Mouse (Mus musculus) megakaryocyte, embryonic 14.5 days (primary cell): ENCODE results near the gene Ntng1. TPM values are rescaled to one million over a fixed set of nuclear protein-coding genes. Genes with fewer than 3 reads are reported as not detected.

Experiments
- H3K27me3 ChIP-seq: replicated peaks from 2 replicates; pipeline ENCODE3; 2012; ENCODE audit warnings: inconsistent platforms
- H3K36me3 ChIP-seq: replicated peaks from 2 replicates; pipeline ENCODE3; 2012; ENCODE audit warnings: low read length, inconsistent platforms, mixed read lengths
- H3K4me1 ChIP-seq: 2 replicates; pipeline ENCODE4 v1.6.1; 2012; ENCODE audit warnings: inconsistent platforms
- H3K4me3 ChIP-seq: replicated peaks from 2 replicates; pipeline ENCODE3; 2012; ENCODE audit warnings: moderate library complexity, mild to moderate bottlenecking, inconsistent platforms
- H3K9me3 ChIP-seq: 2 replicates; pipeline ENCODE4 v1.6.1; 2012; ENCODE audit warnings: inconsistent platforms
- FLI1 ChIP-seq: IDR thresholded peaks from 2 replicates; pipeline ENCODE4 v1.6.1; 2012; ENCODE audit warnings: low read length, inconsistent platforms, mixed read lengths
- GATA1 ChIP-seq: IDR thresholded peaks from 3 replicates; pipeline ENCODE4 v1.6.1; 2012; ENCODE audit warnings: mixed read lengths, low read length, inconsistent platforms, borderline replicate concordance
- polyA plus RNA-seq: library from polyadenylated mRNA; stranded (reverse); fragments of >175 nt; gene quantifications from 2 replicates; pipeline ENCODE4 v1.2.3, GENCODE M21; 2012; ENCODE audit warnings: low replicate concordance; ENCODE audit not compliant: insufficient read depth

Ntng1 gene
- polyA plus RNA-seq, 1 experiment = not detected

- TF ChIP-seq GATA1 (no peak), FLI1 (no peak)
- no peaks in the 10 kb centered on the region for H3K4me1 ChIP-seq
- H3K4me3 ChIP-seq = no peak overlapping the region
- H3K27me3 ChIP-seq = no peaks in the 10 kb centered on the region
- H3K9me3 ChIP-seq = no peaks in the 10 kb centered on the region
- H3K36me3 ChIP-seq = no peaks in the 10 kb centered on the region
These were observed 285.5 kb downstream of the Ntng1 start for GRCm38 (mm10) chr3:109858276-109858675.

DNA sequence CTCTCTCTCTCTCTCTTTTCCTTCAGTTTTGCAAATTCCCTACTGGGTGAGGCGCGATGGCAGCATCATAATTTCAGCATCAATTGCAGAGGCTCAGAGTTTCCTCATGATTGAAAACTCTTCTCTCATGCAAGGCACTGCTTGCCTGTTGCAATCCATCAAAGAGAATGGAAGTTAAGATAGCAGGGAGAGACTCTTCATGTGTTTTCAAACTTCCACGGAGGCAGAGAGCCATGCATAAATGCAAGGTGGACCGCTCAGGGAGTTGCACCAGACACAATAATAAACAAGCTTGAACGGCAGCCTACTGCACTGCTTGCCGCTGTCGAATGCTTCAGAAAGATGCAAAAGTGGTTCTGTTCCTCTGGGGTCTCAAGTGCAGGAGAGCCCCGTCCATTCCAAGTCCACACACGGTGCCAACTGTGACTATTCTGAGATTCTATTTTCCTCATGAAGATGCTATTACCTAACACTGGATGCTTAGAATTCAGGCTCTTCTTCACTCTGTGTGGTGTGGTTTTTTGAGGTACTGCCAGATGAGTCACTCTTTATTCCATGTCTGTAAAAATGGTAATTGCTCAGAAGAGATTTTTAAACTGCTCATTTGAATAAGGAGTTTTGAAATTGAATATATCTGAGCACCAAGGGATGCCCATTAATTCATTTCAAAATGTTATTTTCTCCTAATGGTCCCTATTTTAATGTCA, 289.2 kb downstream of the Ntng1 start:
- TF ChIP-seq FLI1 = no peak
- no peak for TF ChIP-seq GATA1
- Histone ChIP-seq H3K9me3 (no peaks in the 10 kb centered on the region), H3K27me3 (no peaks in the 10 kb centered on the region), H3K4me1 (no peaks in the 10 kb centered on the region), H3K4me3 (no peak overlapping the region), H3K36me3 (no peaks in the 10 kb centered on the region)

- Histone ChIP-seq H3K9me3 (no peaks in the 10 kb centered on the region), H3K4me1 (no peaks in the 10 kb centered on the region), H3K36me3 (no peaks in the 10 kb centered on the region), H3K27me3 (no peaks in the 10 kb centered on the region), H3K4me3 (no peak overlapping the region)
- TF ChIP-seq GATA1 = no peak
- TF ChIP-seq FLI1 = no peak
These were observed 297.2 kb downstream of the Ntng1 start for GRCm38 (mm10) chr3:109846660-109847059.

- H3K27me3 ChIP-seq = no peaks in the 10 kb centered on the region
- H3K36me3 ChIP-seq = no peaks in the 10 kb centered on the region
- no peak for TF ChIP-seq FLI1
- TF ChIP-seq GATA1 = no peak
- H3K4me1 ChIP-seq = no peaks in the 10 kb centered on the region
- H3K9me3 ChIP-seq = peaks cover 24% of the 10 kb centered on the region
- no peak overlapping the region for H3K4me3 ChIP-seq
These were observed 318.0 kb downstream of the Ntng1 start for GRCm38 (mm10) chr3:109825806-109826205.

DNA sequence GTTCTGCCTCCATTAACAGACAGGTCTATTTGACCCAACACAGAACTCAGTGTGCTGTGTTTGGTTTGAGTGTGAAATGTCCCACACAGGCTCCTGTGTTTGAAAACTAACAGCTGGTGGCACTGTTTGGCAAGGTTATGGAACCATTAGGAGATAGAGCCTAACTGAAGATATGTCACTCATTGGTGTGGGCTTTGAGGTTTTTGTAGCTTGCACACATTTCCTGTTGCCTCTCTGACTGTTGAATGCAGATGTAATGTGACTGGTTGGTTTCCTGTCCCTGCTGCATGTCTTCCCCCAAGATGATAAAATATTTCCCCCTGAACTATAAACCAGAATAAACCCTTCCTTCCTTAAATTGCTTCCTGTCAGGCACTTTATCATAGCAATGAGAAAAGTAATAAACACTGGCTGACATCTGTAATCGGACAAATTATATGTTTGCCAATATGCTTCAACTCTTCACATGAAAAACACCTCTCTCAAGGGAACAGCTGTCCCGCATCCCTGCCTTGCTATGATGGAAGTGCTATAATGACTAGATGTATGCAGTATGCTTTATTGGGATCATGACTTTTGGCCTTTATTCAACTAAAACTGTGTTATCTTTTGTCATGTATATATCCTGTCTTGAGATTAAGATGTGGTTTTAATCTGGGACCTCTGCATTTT, 320.9 kb downstream of the Ntng1 start:
- H3K4me1 ChIP-seq = no peaks in the 10 kb centered on the region
- no peak for TF ChIP-seq FLI1
- TF ChIP-seq GATA1 = no peak
- H3K4me3 ChIP-seq = no peak overlapping the region
- H3K27me3 ChIP-seq = no peaks in the 10 kb centered on the region
- no peaks in the 10 kb centered on the region for H3K36me3 ChIP-seq
- peaks cover 28% of the 10 kb centered on the region for H3K9me3 ChIP-seq

DNA sequence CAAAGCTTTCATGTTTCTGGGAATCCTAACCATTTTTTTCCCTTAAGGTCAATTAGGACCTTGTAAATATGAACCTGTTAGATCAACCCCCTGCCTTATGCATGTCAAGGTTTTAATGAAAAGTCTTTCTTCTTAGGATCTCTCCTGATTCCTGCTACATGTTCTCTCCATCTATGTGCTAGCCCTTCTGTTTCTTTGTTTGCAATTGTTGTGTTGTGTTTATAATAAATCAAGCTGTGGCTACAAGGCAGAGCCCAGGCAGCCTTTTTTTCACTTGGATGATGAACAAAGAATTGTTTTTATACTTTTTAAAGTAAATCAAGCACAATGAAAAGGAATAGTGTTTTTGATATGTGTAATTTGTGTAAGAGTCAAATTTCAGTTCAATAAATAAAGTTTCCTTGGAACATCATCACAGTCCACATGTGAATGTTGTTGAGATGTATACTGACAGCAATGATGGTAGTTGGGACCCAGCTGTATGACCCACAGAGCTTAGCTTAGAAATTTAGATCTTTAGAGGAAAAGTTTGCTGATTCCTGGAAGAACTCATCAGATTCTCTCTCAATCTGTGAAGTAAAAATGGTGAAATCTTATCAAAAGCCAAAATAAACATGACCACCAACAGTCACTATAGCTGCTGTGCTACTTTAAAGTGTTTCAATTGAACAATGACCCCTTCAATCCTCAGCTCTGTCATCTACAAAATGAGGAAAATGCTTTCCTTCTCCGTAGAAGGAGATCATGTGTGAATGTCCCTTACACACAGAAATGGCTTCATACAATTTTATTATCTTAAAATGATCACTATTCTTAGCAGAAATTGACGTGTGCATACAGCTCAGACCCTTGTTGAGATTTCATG, 324.8 kb downstream of the Ntng1 start:
- Histone ChIP-seq H3K36me3 (no peaks in the 10 kb centered on the region), H3K27me3 (no peaks in the 10 kb centered on the region), H3K9me3 (peaks cover 28% of the 10 kb centered on the region), H3K4me3 (no peak overlapping the region), H3K4me1 (no peaks in the 10 kb centered on the region)
- no peak for TF ChIP-seq FLI1
- TF ChIP-seq GATA1 = no peak

DNA sequence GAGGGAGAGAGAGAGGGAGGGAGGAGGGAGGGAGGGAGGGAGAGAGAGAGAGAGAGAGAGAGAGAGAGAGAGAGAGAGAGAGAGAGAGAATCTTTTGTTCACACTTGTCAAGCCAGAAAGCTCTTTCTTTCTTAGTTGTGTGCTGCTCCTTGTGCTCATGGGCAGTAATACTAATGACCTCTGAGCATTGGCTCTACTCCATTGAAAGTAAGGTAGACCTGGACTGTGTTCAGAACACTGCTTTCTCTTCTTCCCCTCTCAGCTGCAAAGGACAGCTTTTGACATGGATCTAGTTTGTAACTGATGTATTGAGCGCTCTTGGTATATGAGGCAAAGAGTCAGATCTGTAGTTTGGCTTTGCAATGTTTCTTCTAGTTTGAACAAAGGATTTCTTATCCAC, 334.7 kb downstream of the Ntng1 start:
- no peaks in the 10 kb centered on the region for H3K9me3 ChIP-seq
- H3K27me3 ChIP-seq = no peaks in the 10 kb centered on the region
- H3K4me1 ChIP-seq = no peaks in the 10 kb centered on the region
- no peak overlapping the region for H3K4me3 ChIP-seq
- H3K36me3 ChIP-seq = no peaks in the 10 kb centered on the region
- TF ChIP-seq FLI1 (no peak), GATA1 (no peak)

DNA sequence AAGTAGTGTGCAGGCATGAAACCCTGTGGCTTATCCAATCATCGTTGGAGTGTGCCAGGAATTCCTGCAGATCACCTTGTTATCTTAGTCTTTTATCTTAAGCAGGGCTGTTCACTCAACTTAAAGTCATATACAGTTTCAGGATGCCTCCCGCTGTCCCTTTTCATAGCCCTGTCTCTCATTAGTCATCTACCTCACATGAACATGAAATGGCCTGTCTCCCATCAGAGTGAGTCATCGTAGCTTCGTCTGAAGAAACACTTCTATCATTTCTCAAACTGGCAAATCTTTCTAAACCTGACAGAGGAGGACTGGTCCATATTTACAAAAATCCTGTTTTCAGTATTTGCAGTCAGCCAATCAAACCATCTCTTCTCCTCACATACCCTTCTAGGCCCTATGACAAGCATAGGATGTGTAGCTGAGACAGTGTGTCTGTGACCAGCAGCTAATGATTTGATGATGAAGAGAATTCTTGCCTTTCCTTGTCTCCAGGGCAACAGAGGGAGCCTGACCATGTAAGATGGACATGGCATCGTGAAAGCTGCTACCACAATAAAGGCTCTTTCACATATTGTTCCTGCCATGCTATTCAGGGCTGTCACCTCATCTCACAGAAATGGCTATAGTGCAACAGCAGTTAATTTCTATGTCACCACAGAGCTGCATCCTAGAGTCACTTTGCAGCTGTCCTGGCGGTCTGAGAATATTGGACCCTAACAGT, 336.4 kb downstream of the Ntng1 start:
- Histone ChIP-seq H3K4me3 (no peak overlapping the region), H3K36me3 (no peaks in the 10 kb centered on the region), H3K27me3 (no peaks in the 10 kb centered on the region), H3K4me1 (no peaks in the 10 kb centered on the region), H3K9me3 (peaks cover 3% of the 10 kb centered on the region; the same call in 1 of the 2 replicates)
- TF ChIP-seq FLI1 = no peak
- TF ChIP-seq GATA1 = no peak

DNA sequence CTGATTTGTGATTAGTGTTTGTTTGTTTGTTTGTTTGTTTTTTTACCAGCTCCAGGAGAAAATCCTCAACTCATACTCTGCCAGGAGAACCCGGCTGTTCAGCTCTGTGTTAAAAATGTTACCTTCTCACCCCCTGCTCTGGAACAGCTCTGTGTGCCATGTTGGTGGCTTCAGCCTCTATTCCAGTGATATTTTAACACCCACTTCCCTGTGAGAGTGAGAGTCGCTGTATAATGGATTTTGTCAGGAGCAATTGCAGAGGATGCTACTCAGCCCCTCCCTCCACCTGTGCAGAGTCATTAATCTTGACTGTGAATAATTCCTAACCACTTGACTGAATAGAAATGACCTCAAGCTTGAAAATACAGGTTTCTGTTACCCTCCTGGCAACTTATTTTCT, 339.7 kb downstream of the Ntng1 start:
- TF ChIP-seq FLI1 (no peak), GATA1 (no peak)
- peaks cover 3% of the 10 kb centered on the region; the same call in 1 of the 2 replicates for H3K9me3 ChIP-seq
- H3K4me1 ChIP-seq = no peaks in the 10 kb centered on the region
- H3K27me3 ChIP-seq = no peaks in the 10 kb centered on the region
- no peak overlapping the region for H3K4me3 ChIP-seq
- H3K36me3 ChIP-seq = no peaks in the 10 kb centered on the region
